Mouse (Mus musculus) heart, embryonic 11.5 days (tissue): Measurements from ENCODE around the gene Obscn. TPM values are rescaled to one million over a fixed set of nuclear protein-coding genes. Genes with fewer than 3 reads are reported as not detected.

Source experiments
- ATAC-seq: fragments of 200-750 bp; cut with Nextera tagmentation; replicated peaks from 2 replicates; pipeline ENCODE4 v1.8.0; 2017; ENCODE audit warnings: moderate library complexity; ENCODE audit not compliant: insufficient number of reproducible peaks, low FRiP score, low TSS enrichment
- H3K27ac ChIP-seq: fragments of 300-500 bp; sonication (generic); 2 replicates; pipeline ENCODE4 v1.5.1; 2014; ENCODE audit warnings: mild to moderate bottlenecking, low read depth, low read length
- H3K27me3 ChIP-seq: fragments of 300-500 bp; sonication (generic); 2 replicates; pipeline ENCODE4 v1.6.1; 2014; ENCODE audit warnings: mild to moderate bottlenecking, low read length, mixed read lengths; ENCODE audit not compliant: control insufficient read depth, insufficient read depth
- H3K36me3 ChIP-seq: fragments of 300-500 bp; sonication (generic); 2 replicates; pipeline ENCODE4 v1.6.1; 2014; ENCODE audit warnings: mild to moderate bottlenecking, low read length, moderate library complexity, mixed read lengths; ENCODE audit not compliant: control insufficient read depth, insufficient read depth
- H3K4me1 ChIP-seq: fragments of 300-500 bp; sonication (generic); 2 replicates; pipeline ENCODE4 v1.6.1; 2014; ENCODE audit warnings: low read length; ENCODE audit not compliant: control insufficient read depth, insufficient read depth
- H3K4me2 ChIP-seq: fragments of 300-500 bp; sonication (generic); 2 replicates; pipeline ENCODE4 v1.6.1; 2014; ENCODE audit warnings: mild to moderate bottlenecking, moderate library complexity
- H3K4me3 ChIP-seq: fragments of 300-500 bp; sonication (generic); 2 replicates; pipeline ENCODE4 v1.5.1; 2014; ENCODE audit warnings: low read depth, low read length
- H3K9ac ChIP-seq: fragments of 300-500 bp; sonication (generic); 2 replicates; pipeline ENCODE4 v1.6.1; 2014; ENCODE audit warnings: mild to moderate bottlenecking, low read depth, low read length, moderate library complexity
- H3K9me3 ChIP-seq: fragments of 300-500 bp; sonication (generic); replicated peaks from 2 replicates; pipeline ENCODE4 v1.6.1; 2016; ENCODE audit warnings: low read length; ENCODE audit not compliant: control insufficient read depth
- WGBS: fragments of 180-500 bp; shearing (Covaris S2); extraction: QIAGEN DNeasy Blood & Tissue Kit; methylation state at CpG from one replicate; pipeline ENCODE4 v1.1.7; 2014; ENCODE audit not compliant: insufficient replicate concordance; 5-methylcytosine and 5-hydroxymethylcytosine counted together
- polyA plus RNA-seq: library from polyadenylated mRNA; unstranded; fragments of >200 nt; fragmentation: Nextera tagmentation; extraction: Ambion mirVana; gene quantifications from 2 replicates; pipeline ENCODE4 v1.2.1, GENCODE M21; 2014

Obscn gene
- polyA plus RNA-seq, 1 experiment from 2014 or later = 39.3 TPM

DNA sequence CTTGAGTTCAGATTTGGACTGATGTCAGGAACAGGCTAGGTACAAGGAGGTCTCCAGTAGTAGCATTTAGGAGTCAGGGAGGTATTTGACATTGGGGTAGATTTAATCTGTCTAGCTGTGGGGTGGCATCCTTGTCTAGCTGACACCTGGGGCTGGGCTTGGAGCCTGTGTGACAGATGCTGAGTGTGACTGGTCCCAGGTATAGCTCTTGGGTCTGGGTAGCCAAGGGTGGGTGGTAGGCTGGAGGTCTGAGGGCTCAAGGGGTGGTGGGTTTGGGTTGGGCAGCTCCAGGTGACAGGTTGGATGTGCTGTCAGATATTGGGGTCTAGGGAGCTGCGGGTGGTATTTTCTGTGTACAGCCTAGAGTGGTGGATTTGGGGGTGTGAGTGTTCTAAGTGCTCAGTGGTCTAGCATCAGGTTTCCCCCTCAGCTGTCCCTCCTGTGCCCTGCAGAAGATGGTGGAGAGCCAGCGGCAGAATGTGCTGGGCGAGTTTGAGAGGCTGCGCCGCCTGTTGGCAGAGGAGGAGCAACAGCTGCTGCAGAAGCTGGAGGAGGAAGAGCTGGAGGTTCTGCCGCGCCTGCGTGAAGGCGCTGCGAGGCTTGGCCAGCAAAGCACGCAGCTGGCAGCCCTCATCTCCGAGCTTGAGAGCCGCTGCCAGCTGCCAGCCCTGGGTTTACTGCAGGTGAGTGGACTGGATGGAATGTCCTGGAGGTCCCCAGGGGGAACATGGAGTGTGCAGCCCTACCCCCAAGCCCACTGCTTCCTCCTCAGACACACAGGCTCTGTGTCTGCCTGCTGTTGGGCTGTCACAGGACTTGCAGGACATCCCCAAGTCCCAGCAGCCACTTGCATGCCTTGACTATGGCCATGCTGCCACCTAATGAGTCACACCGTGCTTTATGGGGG is 154.4 kb downstream of the Obscn start:
- 51% methylated on average over 14 of the region's 14 CpGs for WGBS
- peak overlapping the region; percentile 8; the same call in 1 of the 2 replicates for H3K27ac ChIP-seq
- no peak overlapping the region for H3K4me3 ChIP-seq
- ATAC-seq = no peak
- H3K9ac ChIP-seq = no peak overlapping the region
- H3K9me3 ChIP-seq = no peaks in the 10 kb centered on the region
- peak overlapping the region; percentile 16; the same call in 1 of the 2 replicates for H3K4me2 ChIP-seq
- H3K27me3 ChIP-seq = no peaks in the 10 kb centered on the region
- H3K4me1 ChIP-seq = peaks cover 47% of the 10 kb centered on the region
- H3K36me3 ChIP-seq = peaks cover 2% of the 10 kb centered on the region; the same call in 1 of the 2 replicates

DNA sequence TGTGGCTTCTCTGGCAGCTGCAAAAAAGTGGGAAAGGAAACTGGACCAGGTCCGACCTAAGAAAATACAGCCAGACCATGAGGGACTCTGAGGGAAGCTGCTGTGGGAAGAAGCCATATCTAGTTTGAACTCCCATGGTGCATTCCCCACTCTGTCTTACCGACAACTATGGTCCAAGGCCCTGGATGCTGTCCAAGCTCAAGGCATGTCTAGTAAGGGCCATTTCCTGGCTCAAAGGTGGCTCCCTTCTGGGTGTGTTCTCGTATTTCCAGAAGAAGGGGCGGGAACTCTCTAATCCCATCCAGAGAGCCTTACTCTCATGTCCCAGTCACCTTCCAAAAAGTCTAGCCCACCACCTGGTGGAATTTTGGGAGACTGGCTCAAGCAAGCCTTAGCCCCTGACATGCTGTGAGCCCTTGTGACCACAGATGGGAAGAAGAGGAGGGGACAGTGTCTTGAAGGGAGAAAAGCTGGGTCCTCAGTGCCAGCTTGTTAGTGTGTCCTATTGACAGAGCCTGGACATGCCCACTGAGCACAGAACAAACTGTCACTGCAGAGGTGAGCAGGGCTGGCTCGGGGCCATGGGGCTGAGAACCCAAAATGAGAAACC is 155.7 kb downstream of the Obscn start:
- Histone ChIP-seq H3K4me2 (peak overlapping the region; percentile 97), H3K36me3 (0 out of 2 replicates have a peak, but pooled peaks cover 2% of the 10 kb centered on the region), H3K9ac (no peak overlapping the region), H3K27ac (0 out of 2 replicates have a peak overlapping the region, but pooled peaks have one; percentile 41), H3K27me3 (no peaks in the 10 kb centered on the region), H3K4me1 (peaks cover 39% of the 10 kb centered on the region), H3K4me3 (peak overlapping the region; percentile 10; the same call in 1 of the 2 replicates), H3K9me3 (no peaks in the 10 kb centered on the region)
- WGBS = 59% methylated on average over 5 of the region's 5 CpGs
- no peak for ATAC-seq

DNA sequence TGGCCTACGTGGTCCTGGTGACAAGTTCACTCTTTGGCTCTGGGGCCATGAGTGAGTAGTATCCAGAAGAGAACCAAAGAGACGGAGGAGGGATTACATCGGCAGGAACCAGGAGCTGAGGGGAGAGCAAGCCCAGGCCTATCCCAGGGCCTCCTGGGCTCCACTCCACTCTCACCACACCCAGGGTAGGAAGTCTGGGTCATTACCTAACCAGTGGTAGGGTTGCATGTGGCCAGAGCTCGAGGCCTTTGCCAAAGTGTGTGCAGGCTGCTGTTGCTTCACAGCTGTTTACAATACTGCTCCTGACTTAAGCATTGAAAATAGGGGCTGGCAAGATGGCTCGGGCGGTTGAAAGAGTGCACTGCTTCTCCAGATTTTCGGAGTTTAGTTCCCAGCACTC is 156.5 kb downstream of the Obscn start:
- 0 out of 2 replicates have a peak, but pooled peaks cover 2% of the 10 kb centered on the region for H3K36me3 ChIP-seq
- no peaks in the 10 kb centered on the region for H3K27me3 ChIP-seq
- H3K4me1 ChIP-seq = peaks cover 30% of the 10 kb centered on the region
- WGBS = 61% methylated on average over 7 of the region's 7 CpGs
- H3K9me3 ChIP-seq = no peaks in the 10 kb centered on the region
- ATAC-seq = no peak
- H3K4me2 ChIP-seq = peak overlapping the region; percentile 97
- peak overlapping the region; percentile 99 for H3K4me3 ChIP-seq
- peak overlapping the region; percentile 95 for H3K9ac ChIP-seq
- no peak overlapping the region for H3K27ac ChIP-seq

DNA sequence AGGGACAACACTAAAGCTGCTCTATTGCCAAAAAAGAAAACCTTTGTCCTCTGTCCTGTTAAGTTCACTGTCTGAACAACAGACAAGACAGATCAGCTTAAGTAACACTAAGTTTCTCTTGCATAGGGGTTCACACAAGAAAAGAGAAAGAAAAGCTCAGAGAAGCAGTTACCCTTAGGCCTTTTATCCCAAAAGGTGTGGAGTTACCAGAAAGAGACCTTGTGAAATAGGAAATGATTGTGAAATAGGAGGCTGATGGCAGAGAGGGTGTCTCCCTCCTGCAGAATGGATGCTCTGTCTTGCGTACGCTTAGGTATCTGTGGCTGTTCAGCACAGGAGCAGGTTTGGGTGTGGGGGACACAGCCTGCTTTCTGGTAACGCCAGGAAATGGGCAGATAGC is 157.0 kb downstream of the Obscn start:
- Histone ChIP-seq H3K4me1 (peaks cover 26% of the 10 kb centered on the region), H3K27me3 (no peaks in the 10 kb centered on the region), H3K9me3 (no peaks in the 10 kb centered on the region), H3K9ac (peak overlapping the region; percentile 95), H3K36me3 (0 out of 2 replicates have a peak, but pooled peaks cover 2% of the 10 kb centered on the region), H3K27ac (peak overlapping the region; percentile 41), H3K4me3 (peak overlapping the region; percentile 99), H3K4me2 (peak overlapping the region; percentile 97)
- 64% methylated on average over 3 of the region's 3 CpGs for WGBS
- ATAC-seq = no peak

DNA sequence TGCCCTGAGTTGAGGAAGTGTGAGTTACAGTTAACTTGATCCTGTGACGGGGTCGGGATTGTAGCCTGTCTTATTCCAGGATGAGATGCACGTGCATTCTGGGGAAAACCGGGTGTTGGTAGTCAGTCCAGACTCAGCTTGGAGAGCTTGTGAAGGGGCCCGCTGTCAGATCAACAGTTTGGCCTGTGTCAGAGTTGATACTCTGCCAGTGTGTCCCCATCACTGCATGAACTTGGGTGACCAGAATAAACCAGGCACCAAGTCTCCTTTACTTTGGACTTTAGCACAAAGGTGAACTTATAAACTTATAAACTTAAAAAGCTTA is 157.5 kb downstream of the Obscn start:
- 3% methylated on average over 5 of the region's 5 CpGs for WGBS
- Histone ChIP-seq H3K4me1 (peaks cover 21% of the 10 kb centered on the region), H3K27ac (peak overlapping the region; percentile 80), H3K36me3 (0 out of 2 replicates have a peak, but pooled peaks cover 2% of the 10 kb centered on the region), H3K9me3 (no peaks in the 10 kb centered on the region), H3K4me2 (peak overlapping the region; percentile 97), H3K27me3 (no peaks in the 10 kb centered on the region), H3K9ac (peak overlapping the region; percentile 95), H3K4me3 (peak overlapping the region; percentile 99)
- ATAC-seq = no peak

DNA sequence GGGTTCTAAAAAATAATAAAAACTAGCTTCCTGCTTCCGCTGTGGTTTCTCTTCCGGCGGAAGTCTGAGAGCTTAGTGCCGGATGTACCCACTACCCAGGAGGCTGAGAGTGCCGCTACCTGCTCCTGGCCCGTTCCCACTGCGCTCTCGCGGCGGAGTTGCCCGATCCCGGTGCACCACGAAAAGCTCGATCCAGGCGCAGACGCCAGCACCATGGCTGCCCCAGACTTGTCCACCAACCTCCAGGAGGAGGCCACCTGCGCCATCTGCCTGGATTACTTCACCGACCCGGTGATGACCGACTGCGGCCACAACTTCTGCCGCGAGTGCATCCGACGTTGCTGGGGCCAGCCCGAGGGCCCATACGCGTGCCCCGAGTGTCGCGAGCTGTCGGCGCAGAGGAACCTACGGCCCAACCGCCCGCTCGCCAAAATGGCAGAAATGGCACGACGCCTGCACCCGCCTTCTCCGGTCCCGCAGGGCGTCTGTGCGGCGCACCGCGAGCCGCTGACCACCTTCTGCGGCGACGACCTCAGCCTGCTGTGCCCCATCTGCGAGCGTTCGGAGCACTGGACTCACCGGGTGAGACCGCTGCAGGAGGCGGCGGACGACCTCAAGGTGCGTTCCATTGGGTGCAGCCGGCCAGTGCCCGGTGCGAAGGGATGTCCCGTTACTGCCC is 158.0 kb downstream of the Obscn start, which contains the start of gene Trim11:
Gene Trim11 (plus strand): TSS at position 67 of the 679 bp plus-strand sequence.
- Histone ChIP-seq H3K9me3 (no peaks in the 10 kb centered on the region), H3K27ac (peak within 1 kb of the TSS; percentile 80), H3K36me3 (0 out of 2 replicates have a peak, but pooled peaks cover 2% of the 10 kb centered on the region), H3K27me3 (no peaks in the 10 kb centered on the region), H3K4me1 (peaks cover 19% of the 10 kb centered on the region), H3K4me3 (peak within 1 kb of the TSS; percentile 99), H3K4me2 (peak within 1 kb of the TSS; percentile 97), H3K9ac (peak within 1 kb of the TSS; percentile 95)
- WGBS = under 1% methylated on average over 64 of the region's 64 CpGs
- peak; percentile 58; the same call in 1 of the 2 replicates for ATAC-seq

DNA sequence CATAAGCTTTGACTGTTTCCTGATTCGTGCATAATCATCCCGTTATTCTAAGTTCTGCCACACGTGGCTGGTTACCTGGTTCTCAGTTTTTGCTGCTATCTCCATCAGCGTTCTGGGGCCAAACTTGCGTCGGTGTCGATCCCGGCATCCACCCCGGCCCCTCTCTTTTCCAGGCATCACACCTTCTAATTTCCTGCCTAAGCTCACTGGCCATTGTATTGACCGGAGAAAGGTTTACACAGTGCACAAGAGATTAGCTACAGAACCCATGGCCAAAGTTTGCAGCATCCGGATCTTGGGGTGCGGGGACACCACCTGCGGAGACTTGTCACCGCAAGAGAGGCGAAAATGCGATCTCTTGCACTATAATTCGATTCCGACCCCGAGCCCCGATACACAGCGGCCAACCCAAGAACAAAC is 158.6 kb downstream of the Obscn start:
- peak overlapping the region; percentile 97 for H3K4me2 ChIP-seq
- H3K4me1 ChIP-seq = peaks cover 19% of the 10 kb centered on the region
- ATAC-seq = no peak
- H3K27me3 ChIP-seq = no peaks in the 10 kb centered on the region
- H3K9ac ChIP-seq = peak overlapping the region; percentile 95
- peak overlapping the region; percentile 99 for H3K4me3 ChIP-seq
- H3K27ac ChIP-seq = peak overlapping the region; percentile 80
- under 1% methylated on average over 21 of the region's 21 CpGs for WGBS
- H3K36me3 ChIP-seq = 0 out of 2 replicates have a peak, but pooled peaks cover under 1% of the 10 kb centered on the region
- no peaks in the 10 kb centered on the region for H3K9me3 ChIP-seq

DNA sequence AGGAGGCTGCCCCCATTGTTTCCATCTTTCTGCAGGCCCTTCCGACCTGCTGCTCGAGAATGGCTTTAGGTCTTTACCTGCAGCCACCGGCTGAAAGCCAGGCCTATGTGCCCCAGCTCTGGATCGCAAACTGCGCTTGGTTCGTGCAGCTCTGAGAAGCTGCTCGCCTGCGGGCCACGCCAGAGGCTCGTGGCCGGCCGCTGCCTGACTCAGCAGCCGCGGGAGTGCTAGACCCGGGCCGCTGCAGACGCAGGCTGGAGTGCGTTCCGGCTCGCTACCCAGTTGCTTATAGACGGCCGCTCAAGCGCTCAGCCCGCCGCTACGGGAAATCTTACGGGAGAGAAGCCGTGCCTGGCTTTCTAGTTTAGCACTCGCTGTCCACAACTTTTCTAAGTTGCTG is 159.1 kb downstream of the Obscn start:
- H3K27ac ChIP-seq = peak overlapping the region; percentile 80
- ATAC-seq = no peak
- H3K9ac ChIP-seq = peak overlapping the region; percentile 95
- no peaks in the 10 kb centered on the region for H3K27me3 ChIP-seq
- 0% methylated on average over 29 of the region's 29 CpGs for WGBS
- peaks cover 18% of the 10 kb centered on the region for H3K4me1 ChIP-seq
- no peaks in the 10 kb centered on the region for H3K9me3 ChIP-seq
- peak overlapping the region; percentile 99 for H3K4me3 ChIP-seq
- no peaks in the 10 kb centered on the region for H3K36me3 ChIP-seq
- H3K4me2 ChIP-seq = peak overlapping the region; percentile 97
